Mouse (Mus musculus): ENCODE results near the gene Trib2. TPM values are rescaled to one million over a fixed set of nuclear protein-coding genes. Genes with fewer than 3 reads are reported as not detected.

Gene Trib2
- 22.2 and 22.5 TPM in 2 replicates for polyA plus RNA-seq (2015; fragmentation: Nextera tagmentation; extraction: Ambion mirVana)

DNA sequence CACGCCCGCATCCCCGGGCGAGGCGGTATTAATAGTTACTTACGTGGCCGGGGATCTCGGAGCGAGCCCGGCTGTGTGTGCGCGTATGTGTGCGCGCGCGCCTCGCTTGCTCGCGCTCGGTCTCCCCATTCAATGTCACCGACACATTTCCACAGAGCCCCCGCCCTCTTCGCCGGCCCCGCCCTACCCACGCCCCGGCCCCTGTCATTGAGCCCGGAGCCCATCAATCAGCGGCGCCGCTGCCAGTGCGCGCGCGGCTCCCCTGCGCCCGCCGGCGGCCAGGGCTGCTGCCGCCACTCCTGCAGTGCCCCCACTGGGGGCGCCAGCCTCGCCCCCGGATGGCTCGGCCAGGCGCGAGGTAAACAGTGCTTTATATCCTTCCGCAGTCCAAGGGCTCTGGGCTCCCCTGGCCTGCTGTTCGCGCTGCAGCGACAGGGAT, at the start of gene Trib2:
Gene Trib2, minus strand, starts transcription at position 183 of the 439 bp plus-strand sequence.

Small RNA genes within 50 kb of the gene (microRNA-seq; reads per million reads assigned to microRNA genes)
- gene Mir6387 = 0 reads per million in 2 experiments

Measured in skeletal muscle tissue, postnatal 0 days (tissue).